Mouse (Mus musculus): Measurements from ENCODE around the gene Smad1.

Gene Smad1

DNA sequence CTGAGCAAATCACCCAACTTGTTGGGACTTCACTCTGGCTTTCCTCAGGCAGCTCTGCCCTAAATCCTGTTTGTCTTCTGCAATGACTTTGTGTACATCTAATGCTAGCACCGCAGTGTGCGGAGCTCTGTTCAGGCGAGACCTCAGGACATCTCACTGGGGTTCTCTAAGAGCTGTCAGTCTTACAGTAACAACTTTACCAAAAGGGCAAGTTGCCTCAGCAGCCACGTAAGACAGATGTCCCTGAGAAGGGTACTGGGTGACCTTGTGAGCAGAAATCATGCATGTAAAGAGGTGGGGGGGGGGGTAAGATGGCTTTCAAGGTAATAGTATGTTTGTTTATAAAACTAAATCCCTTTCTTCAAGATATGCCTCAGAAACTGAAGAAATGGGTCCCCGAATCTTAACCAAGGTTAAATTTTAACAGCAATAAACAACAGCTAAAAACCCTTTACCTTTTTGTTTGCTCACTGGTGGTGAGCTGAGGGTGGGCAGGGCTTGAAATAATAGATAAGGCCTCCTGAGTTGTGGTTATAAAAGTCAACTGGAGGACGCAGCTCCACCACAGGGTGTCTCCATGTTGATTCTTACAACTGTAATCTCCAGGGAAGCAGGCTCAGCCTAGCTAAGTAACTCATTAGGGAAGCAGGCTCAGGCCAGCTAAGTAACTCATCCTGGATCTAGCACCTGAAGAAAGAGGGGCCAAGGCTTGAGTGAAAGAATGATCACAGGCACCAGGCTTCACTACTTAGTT, 38.4 kb downstream of the Smad1 start:
- DNase-seq (ENCODE audit: extremely low read depth, insufficient read length, low spot score): no peak

DNA sequence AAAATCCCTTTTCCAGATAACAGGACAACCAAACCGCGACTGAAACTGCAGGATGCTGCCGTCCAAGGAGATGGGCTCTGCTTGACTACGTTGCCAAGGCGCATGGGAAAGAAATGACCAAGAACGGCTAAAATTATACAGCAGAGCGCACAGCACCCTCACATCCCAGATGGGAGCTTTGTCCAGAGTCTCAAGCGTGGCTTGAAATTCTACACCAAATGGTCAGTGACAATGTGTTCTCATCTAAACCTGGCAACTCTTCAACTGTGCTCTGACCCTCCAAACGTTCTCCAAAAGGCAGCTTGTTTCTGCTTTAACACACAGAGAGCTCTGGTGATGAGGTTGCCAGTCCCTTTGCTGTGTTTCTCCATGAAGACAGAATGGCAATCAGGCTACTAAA, 39.0 kb downstream of the Smad1 start:
- DNase-seq (ENCODE audit: extremely low read depth, insufficient read length, low spot score): no peak

DNA sequence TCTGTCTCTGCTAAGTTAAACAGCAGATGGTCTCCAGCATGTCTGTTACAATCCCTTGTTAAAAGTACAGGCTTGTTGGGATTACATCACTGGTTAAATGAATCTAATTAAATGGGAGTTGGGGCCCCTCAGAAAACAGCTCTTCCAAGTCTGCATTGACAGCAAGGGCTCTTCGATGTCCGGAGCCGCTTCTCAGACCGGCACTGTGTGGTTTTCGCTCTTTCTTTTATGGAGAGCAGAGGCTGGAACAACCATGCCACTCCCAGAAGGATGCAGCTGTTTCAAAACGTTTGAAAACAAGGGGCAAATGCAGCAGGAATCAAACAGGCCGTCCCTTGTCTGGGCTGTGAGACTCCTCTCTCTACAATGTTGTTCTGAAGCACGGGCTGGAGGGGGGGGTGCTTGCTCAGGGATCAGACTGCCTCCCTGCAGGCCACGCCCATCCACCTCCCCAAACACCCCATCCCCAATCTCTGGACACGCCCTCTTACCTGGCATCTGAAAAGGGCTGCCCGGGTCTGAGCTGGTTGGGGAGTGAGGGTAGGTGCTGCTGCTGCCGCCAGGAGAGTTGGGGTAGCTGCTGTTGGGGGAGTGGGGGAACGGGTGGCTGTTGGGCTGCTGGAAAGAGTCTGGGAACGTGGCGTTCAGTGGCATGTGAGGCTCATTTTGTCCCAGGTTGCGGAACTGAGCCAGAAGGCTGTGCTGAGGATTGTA, 43.4 kb downstream of the Smad1 start:
- no peak for DNase-seq (ENCODE audit: extremely low read depth, insufficient read length, low spot score)

DNA sequence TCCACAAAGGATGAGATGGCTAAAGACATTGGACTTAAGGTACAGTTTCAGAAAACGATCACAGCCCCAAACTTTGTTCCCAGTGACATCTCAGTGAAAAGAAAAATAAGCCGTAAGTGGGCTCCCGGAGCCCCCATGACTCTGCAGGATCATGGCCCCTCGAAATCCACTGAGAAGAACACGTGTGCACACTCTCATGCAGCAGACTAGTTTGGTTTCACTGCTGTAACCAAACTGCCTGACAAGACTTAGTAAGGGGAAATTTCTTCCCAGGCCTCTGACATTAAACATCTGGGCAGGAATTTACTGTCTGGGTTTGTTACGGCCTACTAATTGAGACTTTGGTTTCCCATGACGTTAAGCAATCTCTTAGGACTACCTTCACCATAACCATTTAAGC, 45.3 kb downstream of the Smad1 start:
- DNase-seq (ENCODE audit: extremely low read depth, insufficient read length, low spot score): no peak

DNA sequence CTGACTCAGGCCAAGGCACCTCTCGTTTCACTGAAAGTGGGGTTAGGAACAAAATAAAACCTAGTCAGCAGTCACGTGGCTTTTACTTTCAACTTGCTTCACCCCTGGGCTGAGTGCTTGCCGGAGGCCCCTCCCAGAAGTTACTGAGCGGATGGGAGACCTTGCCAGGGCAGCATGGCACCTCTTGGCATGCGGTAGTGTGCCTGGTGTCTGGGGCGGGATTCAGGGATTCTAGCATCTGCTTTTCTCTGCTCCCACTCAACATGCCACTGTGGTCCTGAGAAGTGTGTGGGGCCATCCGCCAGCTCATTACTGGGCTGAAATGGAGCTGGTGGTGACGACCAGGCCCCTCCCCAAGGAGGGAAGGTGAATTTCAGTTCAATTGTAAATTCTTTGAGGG, 47.4 kb downstream of the Smad1 start:
- no peak for DNase-seq (ENCODE audit: extremely low read depth, insufficient read length, low spot score)

DNA sequence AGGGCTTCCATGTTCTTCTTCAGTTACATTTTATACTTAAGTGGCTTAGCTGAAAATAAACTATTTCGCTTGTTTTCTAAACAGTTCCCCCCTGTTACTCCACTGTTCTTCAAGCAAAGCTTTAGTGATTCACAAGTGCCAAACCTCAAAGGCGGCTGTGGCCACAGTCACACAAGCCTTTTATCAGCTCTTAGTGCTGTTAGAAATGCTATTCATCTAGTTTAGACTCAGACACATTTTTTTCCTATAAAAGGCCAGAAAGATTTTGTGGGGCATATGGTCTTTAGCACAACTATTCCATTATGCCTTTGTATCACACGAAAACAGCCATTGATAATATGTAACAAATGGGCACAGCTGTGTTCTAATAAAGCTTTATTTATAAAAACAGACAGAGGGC, 48.5 kb downstream of the Smad1 start:
- DNase-seq (ENCODE audit: extremely low read depth, insufficient read length, low spot score): no peak

DNA sequence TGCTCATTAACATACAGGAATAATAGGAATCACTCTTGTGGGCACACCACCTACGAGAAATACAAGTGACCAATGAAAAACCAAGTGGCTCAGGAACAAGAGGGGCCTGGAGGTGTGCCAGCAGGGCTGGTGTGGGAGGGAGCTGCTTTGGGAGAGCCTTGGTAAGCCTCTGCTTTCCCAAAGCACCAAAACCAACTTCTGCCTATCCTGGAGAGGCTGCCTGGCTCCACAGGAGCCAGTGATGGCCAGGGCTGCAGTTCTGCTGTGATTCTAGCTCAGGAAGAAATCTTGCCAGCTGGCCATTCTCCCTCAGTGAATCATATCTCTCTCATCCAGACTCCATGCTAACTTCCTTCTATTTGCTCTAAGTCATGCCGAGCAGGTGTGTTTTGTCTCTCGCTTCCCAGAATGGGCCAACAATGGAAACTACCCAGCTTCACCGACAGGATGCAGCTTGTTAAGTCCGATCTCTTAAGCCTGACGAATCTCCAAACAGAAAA, 49.2 kb downstream of the Smad1 start:
- DNase-seq (ENCODE audit: extremely low read depth, insufficient read length, low spot score): no peak

DNA sequence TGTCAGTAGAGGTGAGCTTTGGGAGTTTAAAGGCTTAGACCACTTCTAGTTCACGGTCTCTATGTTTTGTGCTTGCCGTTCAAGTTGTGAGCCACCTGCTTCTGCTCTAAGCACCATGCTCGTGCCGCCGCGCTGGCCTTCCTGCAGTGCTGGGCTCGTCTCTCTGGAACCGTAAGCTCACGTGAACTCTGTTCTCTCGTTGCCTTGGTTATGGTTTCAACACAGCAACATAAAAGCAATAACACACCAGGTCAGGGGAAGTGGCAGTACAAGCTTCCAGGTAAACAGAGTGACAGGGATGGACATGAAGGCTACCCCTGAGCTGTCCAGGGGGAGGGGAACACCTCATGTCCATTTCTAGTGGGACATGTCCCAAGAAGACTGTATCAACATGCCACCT, 52.9 kb downstream of the Smad1 start:
- DNase-seq (ENCODE audit: extremely low read depth, insufficient read length, low spot score): no peak

DNA sequence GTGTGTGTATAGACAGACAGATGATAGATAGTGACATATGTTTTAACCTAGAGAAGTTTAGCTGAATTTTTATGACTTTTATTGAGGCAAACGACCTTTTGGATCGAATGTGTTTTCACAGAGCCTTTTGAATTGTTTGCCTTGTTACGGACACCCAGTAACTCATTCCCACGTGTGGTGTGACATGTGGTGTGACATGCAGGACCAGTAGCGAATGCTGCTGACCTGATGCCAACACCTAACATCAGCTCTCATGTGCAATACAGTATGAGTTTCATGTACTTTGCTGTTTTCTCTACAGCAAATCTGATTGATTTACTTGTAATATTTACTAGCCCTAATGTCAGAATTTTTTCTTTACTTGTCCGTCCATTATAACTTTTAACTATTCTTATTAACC, 53.5 kb downstream of the Smad1 start:
- DNase-seq (ENCODE audit: extremely low read depth, insufficient read length, low spot score): no peak

DNA sequence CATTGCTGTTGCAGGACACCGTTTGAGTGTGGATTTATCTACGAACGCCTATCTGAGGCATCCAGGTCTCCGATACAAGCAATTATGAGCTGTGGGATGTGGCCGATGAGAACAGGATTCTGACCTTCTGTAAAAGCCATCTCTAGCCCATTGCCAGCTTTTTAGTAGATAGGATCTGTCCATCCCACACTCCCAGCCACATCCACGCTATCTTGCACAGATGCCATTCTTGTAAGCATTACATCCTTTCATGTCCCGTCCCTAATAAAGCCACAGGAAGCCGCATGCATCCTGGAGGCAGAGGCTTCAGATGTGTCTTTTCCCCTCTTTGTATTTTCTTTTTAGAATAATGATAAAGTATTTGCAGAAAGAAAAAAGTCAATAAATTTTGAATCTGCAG, 58.1 kb downstream of the Smad1 start:
- DNase-seq (ENCODE audit: extremely low read depth, insufficient read length, low spot score): no peak

DNA sequence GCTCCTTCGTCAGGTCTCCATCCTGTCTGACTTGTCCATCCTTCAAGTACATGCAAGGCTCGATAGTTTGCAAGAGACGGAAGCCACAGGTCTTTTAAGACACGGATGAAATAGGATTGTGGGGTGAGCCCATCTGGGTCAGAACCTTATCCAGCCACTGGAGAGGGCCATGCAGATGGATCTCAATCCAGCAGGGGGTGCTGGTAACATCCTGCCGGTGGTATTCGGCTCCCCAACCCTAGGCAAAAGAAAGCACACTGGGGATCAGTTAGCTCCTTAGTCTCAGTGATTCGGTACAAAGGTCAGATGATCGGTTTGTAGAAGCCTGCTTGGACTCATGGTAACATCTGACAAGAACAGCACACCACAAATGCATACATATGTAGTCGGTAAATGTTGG, 59.8 kb downstream of the Smad1 start:
- DNase-seq (ENCODE audit: extremely low read depth, insufficient read length, low spot score): no peak

DNA sequence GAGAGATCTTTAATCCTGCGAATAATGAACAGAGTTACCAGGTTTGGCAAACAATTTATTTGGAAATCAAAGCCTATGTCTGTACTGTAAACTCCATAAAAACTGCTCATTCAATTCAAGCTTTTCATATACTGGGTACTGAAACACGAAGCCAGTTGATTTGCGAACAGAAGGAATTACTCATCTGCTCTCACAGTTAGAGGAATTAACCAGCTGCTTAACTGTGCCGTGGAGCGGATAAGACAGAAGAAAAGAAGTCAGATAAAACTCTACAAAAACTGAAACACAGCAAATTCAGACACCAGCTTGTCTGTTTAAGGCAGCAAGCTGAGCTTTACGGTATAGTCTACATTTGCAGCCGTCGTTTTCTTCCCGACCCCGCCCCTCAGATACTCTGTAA, 60.7 kb downstream of the Smad1 start:
- DNase-seq (ENCODE audit: extremely low read depth, insufficient read length, low spot score): no peak

DNA sequence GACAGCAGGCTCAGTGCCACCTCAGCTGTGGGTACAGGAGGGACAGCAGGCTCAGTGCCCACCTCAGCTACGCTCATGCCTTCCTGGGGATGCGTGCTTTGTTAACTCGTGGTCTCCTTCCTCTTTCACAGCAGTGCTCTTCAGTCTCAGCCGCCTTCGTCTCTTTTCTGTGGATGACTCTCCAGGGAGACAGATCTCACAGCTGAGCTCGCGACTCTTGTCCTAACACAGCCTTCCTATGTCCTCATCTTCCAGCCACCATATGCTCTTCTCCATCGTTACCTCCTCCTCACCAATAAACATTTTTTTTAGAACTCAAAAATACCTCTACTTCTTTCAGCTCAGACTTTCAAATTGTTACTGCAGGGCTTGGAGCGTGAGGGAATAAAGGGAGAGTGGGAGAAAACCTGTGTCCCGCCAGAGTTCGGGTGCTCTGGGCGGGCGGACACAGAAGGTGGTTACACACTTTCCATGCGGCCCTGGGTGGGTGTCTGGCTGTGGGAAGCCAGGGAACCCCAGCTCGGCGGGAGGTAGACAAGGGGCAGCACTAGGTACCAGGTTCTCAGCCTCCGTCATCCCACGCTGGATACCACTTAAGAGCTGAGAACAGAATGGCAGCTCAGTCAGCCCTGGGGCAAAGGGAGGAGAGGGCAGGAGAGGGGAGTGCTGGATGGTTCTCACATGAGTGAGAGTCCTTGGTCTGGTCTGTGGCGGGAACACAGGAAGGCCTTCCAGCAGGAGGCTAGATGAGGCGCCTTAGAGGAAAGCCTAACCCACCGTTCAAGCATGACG, 67.0 kb downstream of the Smad1 start:
- DNase-seq (ENCODE audit: extremely low read depth, insufficient read length, low spot score): no peak

DNA sequence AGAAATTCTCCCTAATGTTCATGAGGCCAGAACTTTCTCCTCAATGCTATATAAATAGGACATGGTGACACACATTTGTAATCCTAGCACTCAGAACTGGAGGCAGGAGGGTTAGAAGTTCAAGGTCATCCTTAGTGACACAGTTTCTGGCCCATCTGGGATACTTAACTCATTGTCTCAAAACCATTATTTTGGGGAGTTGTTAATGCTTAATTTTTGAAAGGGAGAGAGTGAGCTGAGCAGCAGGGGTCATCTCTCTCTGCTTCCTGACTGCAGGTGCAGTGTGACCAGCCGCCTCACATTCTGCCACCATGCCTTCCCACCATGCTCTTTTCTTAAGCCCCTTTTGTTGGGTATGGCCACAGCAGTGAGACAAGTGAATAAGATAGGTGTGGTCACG, 67.7 kb downstream of the Smad1 start:
- DNase-seq (ENCODE audit: extremely low read depth, insufficient read length, low spot score): no peak

DNA sequence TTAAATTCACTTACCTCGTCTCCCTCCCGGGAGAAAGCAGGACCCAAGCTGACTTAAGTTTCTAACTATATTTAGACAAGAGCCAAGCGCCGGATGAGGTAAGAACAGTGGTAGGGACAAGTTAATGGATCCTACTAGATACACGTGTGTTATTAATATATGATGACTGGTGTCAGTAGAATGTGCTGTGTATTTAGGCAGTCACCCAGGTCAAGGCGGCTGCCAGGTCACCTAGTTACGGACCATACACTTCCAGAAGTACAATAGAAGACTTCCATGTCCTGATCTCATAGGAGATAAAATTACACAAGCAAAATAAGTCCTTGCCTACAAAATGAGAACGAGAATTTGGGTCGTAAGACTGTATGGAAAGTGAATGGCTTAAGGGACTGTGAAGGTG, 68.3 kb downstream of the Smad1 start:
- DNase-seq (ENCODE audit: extremely low read depth, insufficient read length, low spot score): no peak

DNA sequence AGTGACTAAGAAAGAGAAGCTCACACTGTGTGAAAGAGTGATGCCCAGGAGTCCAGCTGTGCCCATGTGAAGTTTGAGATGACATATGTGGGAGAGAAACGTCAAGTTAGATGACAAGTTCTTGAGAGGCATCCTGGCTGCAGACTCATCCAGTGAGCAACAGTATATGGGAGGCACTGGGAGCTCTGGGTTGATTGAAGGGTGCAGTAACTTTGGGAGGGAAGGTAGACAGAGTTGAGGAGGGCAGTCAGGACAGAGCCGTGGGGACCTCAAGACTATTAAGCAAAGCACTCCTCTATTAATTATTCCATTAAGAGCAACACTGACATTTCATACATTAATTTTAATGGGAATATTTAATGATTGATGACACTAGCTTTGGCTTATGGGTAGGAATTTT, 69.6 kb downstream of the Smad1 start:
- no peak for DNase-seq (ENCODE audit: extremely low read depth, insufficient read length, low spot score)

DNA sequence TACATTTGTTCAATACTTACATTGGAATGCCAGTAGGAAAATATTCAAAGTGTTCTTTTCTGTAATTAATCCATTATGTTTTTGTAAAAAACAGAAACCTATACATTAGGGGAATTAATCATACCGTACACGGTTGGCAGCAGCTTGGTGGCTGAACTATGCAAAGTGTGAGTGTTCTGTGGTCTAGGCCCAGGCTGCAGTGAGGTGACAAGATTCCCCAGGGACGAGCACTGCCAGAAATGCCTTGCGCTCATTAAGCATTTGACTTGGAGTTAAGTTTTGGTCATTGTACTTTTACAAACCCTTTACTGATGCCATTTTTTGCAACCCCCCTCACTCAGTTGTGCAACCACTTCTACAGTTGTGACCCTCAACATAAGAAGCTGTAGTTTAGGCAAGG, 70.1 kb downstream of the Smad1 start:
- DNase-seq (ENCODE audit: extremely low read depth, insufficient read length, low spot score): no peak

DNA sequence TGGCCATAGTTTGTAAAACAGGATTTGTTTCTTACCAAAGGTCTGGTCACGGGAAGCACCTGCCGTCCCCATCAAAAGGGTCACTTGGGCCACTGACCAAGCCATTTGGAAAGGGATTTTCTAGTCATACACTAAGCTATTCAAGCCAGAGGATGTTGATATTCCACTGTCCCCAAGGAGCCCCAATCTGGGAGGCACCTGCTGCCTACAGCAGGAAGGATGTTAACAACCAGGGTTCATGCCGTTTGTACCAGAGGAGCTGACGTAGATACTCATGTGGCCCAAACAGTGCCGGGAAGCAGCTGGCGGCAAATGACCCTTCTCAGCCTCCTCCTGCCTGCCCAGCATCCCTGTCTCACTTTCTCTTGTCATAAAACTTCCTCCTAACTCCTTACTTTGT, 73.8 kb downstream of the Smad1 start:
- DNase-seq (ENCODE audit: extremely low read depth, insufficient read length, low spot score): no peak

DNA sequence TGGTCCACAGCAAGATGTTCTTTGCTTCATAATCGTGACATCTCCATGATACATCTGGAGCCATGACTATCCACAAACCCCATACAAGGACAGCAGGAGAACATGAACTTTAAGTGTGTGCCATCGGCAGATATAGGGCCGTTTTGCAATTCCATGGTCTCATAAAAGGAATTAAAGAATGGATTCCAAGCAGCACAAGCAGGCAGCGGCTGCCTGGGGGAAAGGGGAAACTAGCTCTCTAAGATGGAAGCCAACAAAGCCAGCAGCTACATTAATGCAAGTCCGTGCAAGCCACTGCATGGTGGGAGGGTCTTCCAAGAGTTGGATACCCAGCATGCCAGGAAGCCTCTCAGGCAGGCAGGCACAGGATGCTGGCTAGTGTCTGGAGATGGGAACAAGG, 74.4 kb downstream of the Smad1 start:
- no peak for DNase-seq (ENCODE audit: extremely low read depth, insufficient read length, low spot score)

DNA sequence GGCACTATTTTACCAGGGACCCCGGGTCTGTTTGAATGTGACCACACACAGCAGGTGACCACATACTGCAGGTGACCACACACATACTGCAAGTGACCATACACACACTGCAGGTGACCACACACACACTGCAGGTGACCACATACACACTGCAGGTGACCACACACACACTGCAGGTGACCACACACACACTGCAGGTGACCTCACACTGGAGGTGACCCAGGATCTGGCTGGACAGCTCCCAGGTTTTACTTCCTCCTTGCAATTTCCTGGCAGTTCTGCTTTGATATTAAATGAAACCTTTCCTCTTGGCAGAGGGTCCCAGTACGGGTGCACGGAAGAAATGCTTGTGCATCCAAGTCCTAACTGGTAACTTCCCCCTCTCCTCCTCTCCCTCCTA, 75.3 kb downstream of the Smad1 start:
- no peak for DNase-seq (ENCODE audit: extremely low read depth, insufficient read length, low spot score)

DNA sequence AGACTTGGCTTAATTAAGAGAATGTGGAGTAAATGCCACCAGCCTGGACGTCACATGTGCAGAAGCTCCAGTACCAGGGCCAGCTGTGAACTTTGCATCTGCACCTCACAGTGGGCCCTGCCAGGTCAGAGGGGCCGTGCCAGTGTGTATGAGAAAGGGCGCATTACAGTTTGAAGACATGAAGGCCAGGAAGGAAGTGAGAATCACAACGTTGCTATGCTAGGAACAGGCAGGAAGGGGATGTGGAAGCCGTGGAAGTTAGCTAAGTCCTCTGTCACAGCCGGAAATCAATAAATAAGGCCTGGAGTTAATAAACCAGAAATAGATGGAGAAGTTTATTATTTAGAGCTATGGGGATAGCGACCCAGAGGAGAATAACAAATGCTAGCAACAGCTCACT, 76.2 kb downstream of the Smad1 start:
- DNase-seq (ENCODE audit: extremely low read depth, insufficient read length, low spot score): no peak

DNA sequence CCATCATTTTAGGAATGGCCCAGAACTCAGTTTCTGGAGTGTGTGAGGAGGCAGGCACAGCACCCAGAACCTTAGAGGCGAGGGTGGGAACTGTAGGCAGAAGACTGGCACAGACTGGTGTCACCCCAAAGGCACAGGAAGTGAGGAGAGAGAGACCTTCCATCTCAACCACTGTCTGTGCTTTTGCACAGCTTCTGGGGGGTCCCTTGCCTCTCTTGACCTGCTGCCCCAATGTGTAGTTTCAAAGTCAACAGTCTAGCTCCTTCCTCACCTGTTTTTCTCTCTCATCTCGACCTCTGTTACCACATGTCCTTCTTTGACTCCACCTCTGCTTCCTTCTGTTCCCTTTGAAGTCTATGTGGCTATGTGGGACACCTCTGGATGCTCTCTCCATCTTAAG, 88.5 kb downstream of the Smad1 start:
- no peak for DNase-seq (ENCODE audit: extremely low read depth, insufficient read length, low spot score)
